Comparison of ENCODE assay signal across 8 mouse cellular contexts in the genomic region with DNA sequence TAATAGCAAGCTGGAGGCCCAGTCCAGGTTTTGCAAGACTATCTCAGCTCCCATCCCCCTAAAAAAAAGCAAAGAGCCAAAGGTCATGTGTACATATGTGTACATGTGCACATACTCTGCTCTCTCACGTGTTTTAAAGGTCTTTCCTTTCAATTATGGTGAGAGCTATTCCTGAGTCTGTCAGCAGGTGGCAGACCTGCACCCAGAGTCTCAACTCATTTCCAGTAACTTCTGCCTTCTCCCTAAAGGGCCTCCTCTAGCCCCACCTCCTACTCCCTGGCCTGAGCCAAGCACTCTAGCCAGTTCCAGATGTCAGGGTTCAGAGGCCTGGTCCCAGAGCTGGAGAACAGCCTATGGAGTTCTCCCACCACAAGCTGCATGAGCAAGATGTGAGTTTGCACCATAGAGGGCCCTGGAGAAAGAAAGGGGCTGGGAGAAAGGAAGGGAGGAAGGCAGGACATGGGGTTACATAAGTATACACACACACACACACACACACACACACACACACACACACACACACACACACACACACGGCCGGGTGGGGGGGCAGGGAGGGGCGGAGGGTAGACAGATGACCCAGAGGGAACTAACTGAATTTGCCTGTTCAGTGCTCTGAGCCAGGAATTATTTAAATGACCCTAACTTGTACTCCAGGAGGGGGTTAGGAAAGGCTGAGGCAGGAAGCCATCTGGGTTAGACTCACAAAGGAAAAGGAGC. TPM values are rescaled to one million over a fixed set of nuclear protein-coding genes. Genes with fewer than 3 reads are reported as not detected.
DNase-seq lines count a peak whose midpoint lies in the region; ATAC-seq lines count a peak whose summit lies in the region.

A gene (plus strand): TSS at position 272 of the 720 bp plus-strand sequence.

- no peak within 1 kb of the TSS for H3K27ac ChIP-seq in forebrain, embryonic 11.5 days (ENCODE audit: low read depth, low read length)
- H3K27ac ChIP-seq in heart, embryonic 15.5 days, result no peak within 1 kb of the TSS
- H3K27ac ChIP-seq in liver, embryonic 13.5 days, result peak within 1 kb of the TSS; percentile 80

- H3K27me3 ChIP-seq in forebrain, embryonic 11.5 days (ENCODE audit: control insufficient read depth, insufficient read depth, low read length), result no peaks in the 10 kb centered on the region
- no peaks in the 10 kb centered on the region for H3K27me3 ChIP-seq in heart, embryonic 15.5 days
- no peaks in the 10 kb centered on the region for H3K27me3 ChIP-seq in liver, embryonic 13.5 days
- H3K27me3 ChIP-seq in splenic B cell, adult 2 months (ENCODE audit: control insufficient read depth, insufficient read depth, low read length, poor library complexity, severe bottlenecking), result no peaks in the 10 kb centered on the region

- H3K4me1 ChIP-seq in forebrain, embryonic 11.5 days (replicated peaks; ENCODE audit: control insufficient read depth, insufficient read depth, low read length), result no peaks in the 10 kb centered on the region
- H3K4me1 ChIP-seq in heart, embryonic 15.5 days (replicated peaks), result peaks cover 3% of the 10 kb centered on the region; the same call in 1 of the 2 replicates
- peaks cover 29% of the 10 kb centered on the region for H3K4me1 ChIP-seq in liver, embryonic 13.5 days (replicated peaks)

- WGBS in forebrain, embryonic 11.5 days, result 49% methylated on average over 4 of the region's 4 CpGs
- 33% methylated on average over 3 of the region's 4 CpGs for WGBS in heart, embryonic 15.5 days
- WGBS in liver, embryonic 13.5 days (ENCODE audit: insufficient replicate concordance), result 4% methylated on average over 4 of the region's 4 CpGs

- H3K4me3 ChIP-seq in forebrain, embryonic 11.5 days (ENCODE audit: low read depth, low read length), result no peak within 1 kb of the TSS
- H3K4me3 ChIP-seq in heart, embryonic 15.5 days, result no peak within 1 kb of the TSS
- H3K4me3 ChIP-seq in liver, embryonic 13.5 days (replicated peaks), result peak within 1 kb of the TSS; percentile 12

- peak; percentile 77 for ATAC-seq in forebrain, embryonic 11.5 days (replicated peaks; ENCODE audit: low FRiP score)
- peak; percentile 73 for ATAC-seq in heart, embryonic 15.5 days (replicated peaks; ENCODE audit: insufficient number of reproducible peaks, insufficient read depth, low FRiP score, low read depth)
- peak; percentile 87 for ATAC-seq in liver, embryonic 13.5 days (ENCODE audit: low read depth)

- H3K9me3 ChIP-seq in forebrain, embryonic 11.5 days (ENCODE audit: control insufficient read depth, low read length), result no peaks in the 10 kb centered on the region
- H3K9me3 ChIP-seq in heart, embryonic 15.5 days (replicated peaks), result no peaks in the 10 kb centered on the region
- H3K9me3 ChIP-seq in liver, embryonic 13.5 days (replicated peaks), result no peaks in the 10 kb centered on the region

- H3K4me2 ChIP-seq in forebrain, embryonic 11.5 days (ENCODE audit: low read depth, low read length, severe bottlenecking), result no peak within 1 kb of the TSS
- no peak within 1 kb of the TSS for H3K4me2 ChIP-seq in heart, embryonic 15.5 days
- H3K4me2 ChIP-seq in liver, embryonic 13.5 days, result peak within 1 kb of the TSS; percentile 47

- H3K9ac ChIP-seq in forebrain, embryonic 11.5 days (ENCODE audit: low read length), result no peak within 1 kb of the TSS
- H3K9ac ChIP-seq in heart, embryonic 15.5 days, result no peak within 1 kb of the TSS
- peak within 1 kb of the TSS; percentile 50 for H3K9ac ChIP-seq in liver, embryonic 13.5 days

- peak; percentile 10 to 54 for DNase-seq in CD8-positive naive resting alpha-beta T cell, adult 2 months (ENCODE audit: low read depth in 2 of 2, low spot score in 2 of 2)
- peak; percentile 86 for DNase-seq in c-Kit-positive CD71-negative TER-119-negative erythroid progenitor cells, embryonic 14.5 days (ENCODE audit: low read depth)
- peak; percentile 76 for DNase-seq in forebrain, embryonic 11.5 days (ENCODE audit: low spot score)
- DNase-seq in kidney, postnatal 10 days, result peak; percentile 88
- peak; percentile 77 for DNase-seq in liver, embryonic 13.5 days
- peak; percentile 68 for DNase-seq in naive thymus-derived CD4-positive, alpha-beta T cell, adult 2 months (ENCODE audit: low read depth)
- DNase-seq in splenic B cell, adult 2 months (ENCODE audit: low read depth, low spot score), result peak; percentile 67

- no peaks in the 10 kb centered on the region for H3K36me3 ChIP-seq in forebrain, embryonic 11.5 days (ENCODE audit: control insufficient read depth, insufficient read depth, low read length)
- no peaks in the 10 kb centered on the region for H3K36me3 ChIP-seq in heart, embryonic 15.5 days
- H3K36me3 ChIP-seq in liver, embryonic 13.5 days, result no peaks in the 10 kb centered on the region
- H3K36me3 ChIP-seq in splenic B cell, adult 2 months (ENCODE audit: control insufficient read depth, insufficient read depth, low read length, poor library complexity, severe bottlenecking), result no peaks in the 10 kb centered on the region

RNA-seq across cellular contexts. Expression of the gene that starts here (rescaled TPM):
- 0.08 and 0.21 TPM in 2 replicates for polyA plus RNA-seq in forebrain, embryonic 11.5 days (2014; fragmentation: Nextera tagmentation; extraction: Ambion mirVana)
- polyA plus RNA-seq in heart, embryonic 15.5 days (2015; fragmentation: Nextera tagmentation; extraction: Ambion mirVana), result 0.42 and 0.56 TPM in 2 replicates
- polyA plus RNA-seq in liver, embryonic 13.5 days (2015; fragmentation: Nextera tagmentation; extraction: Ambion mirVana), result 6.1 and 7.0 TPM in 2 replicates

Comparison
In these comparisons a context has a peak if more than half of its experiments do, and no peak if none do; other contexts are left out.
1. Peak in DNase-seq and ATAC-seq in forebrain, embryonic 11.5 days; RNA of the gene not detected or under 1 TPM.
2. Peak in ATAC-seq in heart, embryonic 15.5 days; RNA of the gene not detected or under 1 TPM.
3. DNase-seq: peak in every context shown above with its lines; median percentile 88 in kidney, postnatal 10 days; 86 in c-Kit-positive CD71-negative TER-119-negative erythroid progenitor cells, embryonic 14.5 days; 77 in liver, embryonic 13.5 days; 76 in forebrain, embryonic 11.5 days; 68 in naive thymus-derived CD4-positive, alpha-beta T cell, adult 2 months; 67 in splenic B cell, adult 2 months; 32 in CD8-positive naive resting alpha-beta T cell, adult 2 months.